In genomic region chr11:72287126-72287525, GRCm38 (mm10) we compare ENCODE assay signal across 26 mouse cellular contexts. TPM values are rescaled to one million over a fixed set of nuclear protein-coding genes. Genes with fewer than 3 reads are reported as not detected.
"Had no signal": no experiment of that assay in that cellular context is flagged by ENCODE, and none has a peak within 500 bp of the region (broad histone marks: within the 10 kb centered on the region; RNA-seq: fewer than 3 reads in every experiment).

No protein-coding gene starts in this region.

- H3K27ac ChIP-seq: lung, embryonic 15.5 days; midbrain, embryonic 10.5 days; midbrain, embryonic 13.5 days; neural tube, embryonic 13.5 days; neural tube, embryonic 15.5 days had no signal

- H3K9ac ChIP-seq: liver, postnatal 0 days; lung, embryonic 15.5 days; midbrain, embryonic 13.5 days; neural tube, embryonic 13.5 days; neural tube, embryonic 15.5 days had no signal

- H3K4me3 ChIP-seq: lung, embryonic 15.5 days; midbrain, embryonic 10.5 days; midbrain, embryonic 13.5 days; myocyte; neural tube, embryonic 13.5 days; neural tube, embryonic 15.5 days had no signal

- H3K4me1 ChIP-seq: lung, embryonic 15.5 days; midbrain, embryonic 10.5 days; midbrain, embryonic 13.5 days; neural tube, embryonic 13.5 days; neural tube, embryonic 15.5 days had no signal

- H3K4me2 ChIP-seq: lung, embryonic 15.5 days; midbrain, embryonic 13.5 days; neural tube, embryonic 13.5 days; neural tube, embryonic 15.5 days had no signal

- DNase-seq: liver, postnatal 0 days; lung, adult 2 months; lung, postnatal 10 days; lung, postnatal 4 days; retina, postnatal 1 day; right cerebral cortex, adult 18-20 months; right cerebral cortex, postnatal 25 days; right cerebral cortex, postnatal 4 days; spleen, adult 18-20 months; thymus, adult 18-20 months; thymus, postnatal 14 days; thymus, postnatal 36 days had no signal

- H3K36me3 ChIP-seq: lung, embryonic 15.5 days; midbrain, embryonic 10.5 days; midbrain, embryonic 13.5 days; neural tube, embryonic 13.5 days; neural tube, embryonic 15.5 days had no signal

- H3K27me3 ChIP-seq: lung, embryonic 15.5 days; midbrain, embryonic 13.5 days; neural tube, embryonic 13.5 days; neural tube, embryonic 15.5 days had no signal

- ATAC-seq: liver, postnatal 0 days; midbrain, embryonic 13.5 days; midbrain, embryonic 16.5 days had no signal

- H3K9me3 ChIP-seq: lung, embryonic 15.5 days; midbrain, embryonic 10.5 days; midbrain, embryonic 13.5 days; neural tube, embryonic 13.5 days; neural tube, embryonic 15.5 days had no signal

RNA-seq across cellular contexts. Expression of gene Slc13a5, which starts 20.1 kb away (rescaled TPM):
- total RNA-seq: megakaryocyte, adult 5-6 weeks; megakaryocyte-erythroid progenitor cell, adult 5-6 weeks had no signal
- polyA plus RNA-seq: liver, postnatal 0 days; lung, adult 2 months; small intestine, adult 2 months; thymus, postnatal 0 days had no signal

RNA-seq across cellular contexts. Expression of gene Fbxo39, which starts 27.1 kb away (rescaled TPM):
- total RNA-seq: megakaryocyte-erythroid progenitor cell, adult 5-6 weeks had no signal
- polyA plus RNA-seq: liver, postnatal 0 days; lung, embryonic 15.5 days; midbrain, embryonic 10.5 days; midbrain, embryonic 13.5 days; midbrain, embryonic 16.5 days; neural tube, embryonic 11.5 days; neural tube, embryonic 13.5 days; neural tube, embryonic 15.5 days; small intestine, adult 2 months; stomach, embryonic 14.5 days; stomach, embryonic 16.5 days had no signal
